Mouse (Mus musculus): ENCODE measurements at regions not wholly inside any gene's neighbourhood (a gene's known extent, or its start where the extent isn't known, plus 50 kb on each side); places are given as distances from the start of the nearest gene placed in this dataset.

DNA sequence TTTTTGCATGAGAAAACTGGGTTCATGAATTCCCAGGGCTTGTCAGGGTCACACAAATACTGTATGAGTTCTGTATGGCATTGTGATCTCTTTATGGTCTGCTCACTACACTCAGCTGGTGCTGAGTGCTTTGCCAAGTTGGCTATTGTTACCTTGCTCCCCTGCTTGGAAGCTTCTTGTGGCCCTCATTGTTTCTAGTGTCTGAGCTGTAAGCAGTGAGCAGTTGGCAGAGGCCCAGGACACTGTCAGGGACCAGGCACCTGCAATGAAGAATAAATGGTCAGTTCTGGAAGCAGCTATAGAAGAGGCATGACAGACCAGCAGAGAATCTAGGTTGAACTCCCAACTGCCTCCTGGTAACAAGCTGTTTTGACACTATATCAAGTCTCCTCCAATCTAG lies 677.4 kb downstream of the Nedd1 start:
- in situ Hi-C loops (cut with MboI; ENCODE audit: low pct_unique_long_range_greater_than_20kb in 1 of 2, low sequenced_read_pairs in 2 of 2, unreplicated experiment in 1 of 2), result no loop called here

DNA sequence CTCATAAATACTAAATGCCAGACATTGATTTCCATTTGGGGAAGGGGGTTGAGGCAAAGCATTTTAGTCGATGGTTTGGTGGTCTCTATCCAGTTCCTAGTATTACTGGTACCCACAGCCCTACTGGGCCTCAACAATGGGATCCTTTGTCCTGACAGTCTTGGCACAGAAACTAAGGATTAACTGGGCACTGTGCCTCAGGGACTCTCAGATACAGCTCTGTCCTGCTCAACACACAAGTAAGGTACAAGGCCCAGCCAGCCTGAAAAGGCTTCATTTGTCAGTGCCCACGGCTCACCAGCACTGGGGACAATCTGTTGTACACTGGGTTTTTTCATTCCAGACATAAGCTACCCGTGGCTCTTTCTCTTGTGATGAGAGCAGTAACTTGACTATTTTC lies 686.0 kb downstream of the Nedd1 start:
- in situ Hi-C loops (cut with MboI; ENCODE audit: low pct_unique_long_range_greater_than_20kb in 1 of 2, low sequenced_read_pairs in 2 of 2, unreplicated experiment in 1 of 2), result no loop called here

DNA sequence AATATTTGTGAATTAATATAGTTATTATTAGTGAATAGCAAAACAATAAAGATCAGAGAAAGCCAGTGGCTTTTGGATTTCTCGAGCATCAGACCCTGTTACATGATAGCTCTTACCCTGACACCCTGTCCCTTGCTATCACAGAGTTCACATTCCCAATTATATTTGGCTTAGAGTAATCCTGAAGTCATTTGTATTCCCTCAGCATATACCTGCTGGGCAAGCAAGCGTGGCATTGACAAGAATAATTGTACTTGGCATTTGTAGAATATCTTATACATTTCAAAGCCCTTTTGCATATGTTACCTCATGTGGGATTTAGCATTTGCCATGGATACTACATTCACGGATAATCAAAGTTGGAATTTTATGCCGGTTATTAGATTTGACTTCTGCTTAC lies 692.0 kb downstream of the Nedd1 start:
- in situ Hi-C loops (cut with MboI; ENCODE audit: low pct_unique_long_range_greater_than_20kb in 1 of 2, low sequenced_read_pairs in 2 of 2, unreplicated experiment in 1 of 2), result no loop called here

DNA sequence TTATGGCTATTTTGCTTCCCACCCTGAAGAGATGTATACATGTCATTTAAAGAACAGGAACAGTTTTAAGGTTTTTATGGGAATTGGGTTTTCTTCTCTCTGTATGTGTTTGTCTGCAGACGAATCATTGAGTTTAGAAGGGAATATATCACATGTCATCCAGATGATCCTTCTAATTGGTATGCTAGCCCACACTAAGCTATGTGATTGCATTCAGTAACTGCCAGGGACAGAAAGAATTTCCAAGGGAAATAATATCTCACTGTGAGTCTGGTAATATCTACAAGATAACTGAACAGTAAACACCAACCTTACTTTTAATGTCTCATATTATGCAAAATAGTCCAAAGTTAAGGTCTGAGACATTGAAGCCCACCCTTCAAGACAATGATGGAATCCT lies 698.0 kb downstream of the Nedd1 start:
- in situ Hi-C loops (cut with MboI; ENCODE audit: low pct_unique_long_range_greater_than_20kb in 1 of 2, low sequenced_read_pairs in 2 of 2, unreplicated experiment in 1 of 2), result no loop called here

DNA sequence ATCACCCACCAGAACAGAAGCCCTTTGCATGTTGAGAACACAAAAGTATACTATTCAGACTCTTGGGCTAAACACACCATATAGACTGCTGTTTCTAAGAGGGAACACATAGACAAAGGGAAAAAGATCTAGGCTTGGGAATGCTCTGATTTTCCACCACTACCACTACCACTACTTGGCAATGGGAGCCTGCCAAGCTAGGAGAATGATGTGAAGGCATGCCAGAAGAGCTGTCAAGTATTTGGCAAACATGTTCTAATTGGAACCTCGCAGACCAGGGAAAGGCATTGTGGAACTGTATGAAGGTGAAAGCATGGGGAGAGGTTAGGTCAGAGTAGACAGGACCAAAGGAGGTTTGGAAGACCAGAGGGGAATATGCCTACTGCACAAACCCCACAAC lies 701.2 kb downstream of the Nedd1 start:
- in situ Hi-C loops (cut with MboI; ENCODE audit: low pct_unique_long_range_greater_than_20kb in 1 of 2, low sequenced_read_pairs in 2 of 2, unreplicated experiment in 1 of 2), result no loop called here

DNA sequence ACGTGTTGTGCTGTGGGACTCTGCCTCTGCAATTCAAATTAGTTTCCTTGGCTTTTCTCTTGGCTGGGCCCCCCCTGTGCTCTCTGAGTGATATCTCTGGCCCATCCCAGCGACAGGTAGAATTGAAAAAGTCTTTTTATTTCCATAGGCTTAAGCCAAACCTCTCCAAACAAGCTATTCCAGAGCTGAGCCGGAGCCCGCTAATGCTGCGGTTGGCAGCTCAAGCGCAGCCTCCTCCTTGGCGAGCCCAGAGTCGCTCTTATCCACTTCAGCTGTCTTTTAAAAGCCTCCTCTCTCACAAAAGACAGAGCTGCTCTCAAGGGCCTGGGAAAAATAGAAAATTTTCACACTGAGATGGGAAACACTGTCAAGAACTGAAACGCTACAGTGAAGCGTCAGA lies 712.7 kb downstream of the Nedd1 start:
- in situ Hi-C loops (cut with MboI; ENCODE audit: low pct_unique_long_range_greater_than_20kb in 1 of 2, low sequenced_read_pairs in 2 of 2, unreplicated experiment in 1 of 2), result no loop called here

DNA sequence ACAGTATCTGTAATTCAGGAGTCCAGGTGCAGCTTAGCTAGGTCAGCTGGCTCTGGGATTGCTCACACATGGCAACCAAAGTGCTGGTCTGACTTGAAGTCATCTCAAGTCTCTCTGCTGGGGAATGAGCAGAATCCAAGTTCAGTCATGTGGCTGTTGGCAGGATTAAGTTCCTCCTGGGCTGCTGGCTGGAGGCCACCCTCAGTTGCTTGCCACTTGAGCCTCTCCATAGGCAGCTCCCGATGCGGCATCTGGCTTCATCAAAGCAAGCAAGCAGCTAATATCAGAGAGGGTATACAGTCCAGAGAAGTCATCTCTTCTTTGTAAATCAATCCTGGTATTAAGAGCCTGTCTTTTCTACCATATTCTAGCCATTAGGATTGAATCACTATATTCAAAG lies 714.3 kb downstream of the Nedd1 start:
- in situ Hi-C loops (cut with MboI; ENCODE audit: low pct_unique_long_range_greater_than_20kb in 1 of 2, low sequenced_read_pairs in 2 of 2, unreplicated experiment in 1 of 2), result no loop called here

DNA sequence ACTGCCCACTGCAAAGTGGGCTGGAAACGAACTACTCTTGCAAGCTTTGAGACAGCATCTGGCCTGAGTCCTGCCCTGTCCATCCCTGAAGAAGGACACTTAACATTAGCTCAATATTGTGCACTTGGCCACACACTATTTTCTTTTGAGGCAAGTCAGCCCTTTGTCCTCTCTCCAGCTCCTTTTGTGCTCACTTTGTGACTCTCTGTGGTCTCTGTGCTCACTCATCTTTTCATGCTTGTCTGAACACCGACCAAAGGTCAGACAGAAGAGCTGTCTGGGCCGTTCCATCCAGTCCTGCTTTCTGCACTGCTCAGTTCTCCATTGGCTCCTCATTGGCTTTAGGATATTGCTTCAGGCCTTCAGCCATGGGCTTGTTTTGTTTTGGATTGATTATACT lies 715.8 kb downstream of the Nedd1 start:
- in situ Hi-C loops (cut with MboI; ENCODE audit: low pct_unique_long_range_greater_than_20kb in 1 of 2, low sequenced_read_pairs in 2 of 2, unreplicated experiment in 1 of 2), result no loop called here

DNA sequence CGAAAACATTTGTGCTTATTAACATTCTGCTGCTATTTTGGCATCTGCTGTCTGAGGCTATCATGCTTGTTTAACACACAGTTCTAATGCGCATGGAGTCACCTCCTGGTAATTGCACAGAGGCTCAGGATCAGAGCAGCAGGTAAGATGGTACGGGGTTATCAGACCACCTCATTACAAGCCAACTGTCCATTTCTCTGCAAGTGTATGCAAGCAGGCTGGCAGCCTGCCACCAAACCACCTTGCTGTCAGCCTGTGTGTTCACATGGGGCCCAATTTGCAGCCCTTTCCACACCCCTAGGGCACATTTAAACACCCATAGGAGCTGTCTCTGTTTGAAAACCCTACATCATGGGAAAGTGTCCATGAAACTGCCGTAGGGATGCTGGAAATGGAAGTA lies 731.2 kb downstream of the Nedd1 start:
- in situ Hi-C loops (cut with MboI; ENCODE audit: low pct_unique_long_range_greater_than_20kb in 1 of 2, low sequenced_read_pairs in 2 of 2, unreplicated experiment in 1 of 2), result no loop called here

DNA sequence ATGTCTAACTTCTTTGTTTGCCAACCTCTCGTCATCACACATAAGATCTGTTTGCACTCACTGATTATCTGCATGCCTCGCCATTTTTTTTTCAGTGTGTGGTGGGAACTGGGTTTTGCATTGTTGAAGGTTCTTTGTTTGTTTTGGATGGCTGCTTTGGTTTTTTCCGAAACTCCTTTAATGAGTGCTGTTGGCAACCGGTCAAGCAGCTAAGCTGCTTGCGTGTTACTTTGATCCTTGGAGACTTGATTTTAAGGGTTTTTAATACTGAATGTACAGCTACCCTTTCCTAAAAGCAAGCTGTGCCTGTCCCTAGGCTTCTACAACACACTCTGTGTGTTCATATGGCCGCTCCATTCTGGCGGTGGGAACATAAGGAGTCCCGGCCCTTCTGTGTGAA lies 733.9 kb downstream of the Nedd1 start:
- in situ Hi-C loops (cut with MboI; ENCODE audit: low pct_unique_long_range_greater_than_20kb in 1 of 2, low sequenced_read_pairs in 2 of 2, unreplicated experiment in 1 of 2), result no loop called here

DNA sequence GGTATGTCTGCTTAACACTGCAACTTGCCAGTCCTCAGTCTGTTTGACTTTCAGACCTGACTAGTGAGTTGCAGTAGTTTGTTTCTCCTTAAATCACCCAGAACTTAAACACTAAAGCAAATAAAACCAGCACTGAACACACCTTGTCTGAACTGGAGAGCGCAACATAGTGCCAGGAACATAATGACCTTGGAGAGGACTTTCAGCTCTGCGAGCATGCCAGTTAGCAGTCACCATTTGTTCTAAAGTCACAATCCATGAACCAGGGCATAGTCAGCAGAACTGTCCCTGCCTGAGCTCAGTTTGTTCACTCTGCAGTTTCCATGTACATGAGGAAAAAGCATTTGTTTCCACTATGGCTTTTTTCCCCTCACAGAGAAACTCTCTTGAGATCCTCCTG lies 742.4 kb downstream of the Nedd1 start:
- in situ Hi-C loops (cut with MboI; ENCODE audit: low pct_unique_long_range_greater_than_20kb in 1 of 2, low sequenced_read_pairs in 2 of 2, unreplicated experiment in 1 of 2), result no loop called here

DNA sequence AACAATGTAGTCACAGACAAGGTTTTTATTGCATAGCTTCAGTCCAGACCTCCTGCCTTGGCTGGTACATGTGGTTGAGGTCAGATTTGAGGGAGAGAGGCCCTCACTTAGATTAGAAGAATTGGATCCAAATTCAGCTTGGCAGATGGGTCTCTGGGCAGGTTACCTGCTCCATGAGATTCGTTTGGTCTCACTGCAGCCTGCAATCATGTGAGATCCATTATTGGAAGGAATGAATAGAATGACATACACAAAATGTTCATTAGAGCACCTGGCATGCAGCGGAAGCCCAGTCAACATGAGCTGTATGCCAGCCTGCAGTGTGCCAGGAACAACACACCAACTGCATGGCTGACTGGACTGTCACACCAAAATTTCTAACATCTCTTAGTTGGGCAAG lies 750.3 kb downstream of the Nedd1 start:
- in situ Hi-C loops (cut with MboI; ENCODE audit: low pct_unique_long_range_greater_than_20kb in 1 of 2, low sequenced_read_pairs in 2 of 2, unreplicated experiment in 1 of 2), result no loop called here

DNA sequence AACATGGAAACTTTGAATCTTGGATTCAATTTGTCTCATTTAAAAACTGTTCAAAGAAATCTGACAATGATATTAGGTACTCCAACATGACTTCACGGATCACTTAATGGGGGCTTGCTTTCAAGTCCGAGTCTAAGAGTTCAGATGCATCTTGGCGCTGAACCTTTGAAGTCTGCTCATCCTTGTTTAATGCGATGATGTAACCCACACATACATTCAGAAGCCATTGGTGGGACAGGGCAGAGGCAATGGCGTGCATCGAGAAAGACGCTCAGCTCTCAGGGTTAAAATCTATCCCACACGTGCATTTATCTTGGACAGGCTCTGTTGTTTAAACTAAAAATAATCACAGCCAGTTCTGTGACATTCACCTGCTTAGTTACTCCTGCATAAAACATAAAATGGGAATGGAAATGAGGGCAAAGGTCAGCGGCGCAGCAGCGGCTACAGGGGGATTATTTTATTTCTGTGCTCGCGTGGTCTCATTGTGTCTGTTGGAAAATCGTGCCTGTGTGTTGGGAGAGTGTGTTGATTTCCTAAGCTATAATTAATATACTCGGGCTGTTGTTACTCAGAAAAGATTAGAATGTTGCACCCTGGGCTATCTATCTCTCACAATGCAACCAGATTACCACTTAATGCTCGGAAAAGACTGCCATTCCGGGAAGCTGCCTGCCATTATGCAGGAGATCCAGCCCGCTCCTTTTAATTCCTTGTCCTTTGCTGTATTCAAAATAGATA lies 754.5 kb downstream of the Nedd1 start:
- in situ Hi-C loops (cut with MboI; ENCODE audit: low pct_unique_long_range_greater_than_20kb in 1 of 2, low sequenced_read_pairs in 2 of 2, unreplicated experiment in 1 of 2), result no loop called here

DNA sequence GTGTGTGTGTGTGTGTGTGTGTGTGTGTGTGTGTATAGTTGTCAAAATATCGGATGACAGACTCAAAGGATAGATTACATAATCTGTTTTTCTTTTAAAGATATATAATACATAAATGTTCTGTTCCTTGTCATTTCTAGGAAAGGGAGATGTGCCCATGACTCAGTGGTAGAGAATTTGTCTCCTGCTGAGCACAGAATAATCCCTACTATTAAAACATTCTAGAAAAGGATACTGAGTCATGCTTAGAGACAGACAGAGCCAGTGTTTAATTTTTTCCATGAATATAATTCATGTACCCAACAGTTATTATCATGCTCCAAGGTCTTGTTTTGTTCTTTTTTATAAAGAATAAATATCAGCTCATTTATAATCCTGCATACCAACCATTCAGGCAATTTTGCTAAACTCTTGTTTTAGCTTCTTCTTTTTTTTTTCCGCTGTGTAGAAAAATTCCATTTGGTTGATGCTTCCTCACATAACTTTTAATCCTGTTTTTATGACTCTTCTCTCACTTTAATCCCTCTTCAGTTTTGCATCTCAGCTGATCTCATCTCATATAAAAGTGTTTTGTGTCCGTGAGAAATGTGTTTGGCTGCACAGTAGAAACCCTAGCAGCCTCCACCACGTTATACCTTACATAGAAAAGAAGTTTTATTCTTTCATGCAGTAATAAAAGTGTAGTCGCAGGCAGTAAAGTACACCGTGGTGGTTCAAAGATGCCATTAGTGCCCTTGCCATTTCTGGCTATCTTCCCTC lies 762.3 kb downstream of the Nedd1 start:
- in situ Hi-C loops (cut with MboI; ENCODE audit: low pct_unique_long_range_greater_than_20kb in 1 of 2, low sequenced_read_pairs in 2 of 2, unreplicated experiment in 1 of 2), result no loop called here

DNA sequence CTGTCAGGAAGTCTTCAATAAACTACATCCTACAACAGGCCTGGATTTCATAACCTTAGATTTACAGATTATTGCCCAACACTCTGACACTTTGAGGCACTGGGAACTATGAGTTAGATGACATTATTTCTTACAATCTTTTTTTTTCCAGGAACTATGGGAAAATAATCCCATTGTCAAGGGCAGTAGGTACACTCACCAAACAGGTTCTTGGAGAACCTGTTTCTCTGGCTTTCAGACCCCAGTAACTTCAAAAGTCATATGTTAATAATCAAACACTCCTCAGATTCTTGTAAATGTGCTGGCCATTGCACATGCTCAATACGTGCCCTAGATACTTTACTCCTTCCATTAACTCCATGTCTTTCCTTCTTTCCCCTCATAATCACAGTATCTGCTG lies 769.1 kb downstream of the Nedd1 start:
- in situ Hi-C loops (cut with MboI; ENCODE audit: low pct_unique_long_range_greater_than_20kb in 1 of 2, low sequenced_read_pairs in 2 of 2, unreplicated experiment in 1 of 2), result no loop called here

DNA sequence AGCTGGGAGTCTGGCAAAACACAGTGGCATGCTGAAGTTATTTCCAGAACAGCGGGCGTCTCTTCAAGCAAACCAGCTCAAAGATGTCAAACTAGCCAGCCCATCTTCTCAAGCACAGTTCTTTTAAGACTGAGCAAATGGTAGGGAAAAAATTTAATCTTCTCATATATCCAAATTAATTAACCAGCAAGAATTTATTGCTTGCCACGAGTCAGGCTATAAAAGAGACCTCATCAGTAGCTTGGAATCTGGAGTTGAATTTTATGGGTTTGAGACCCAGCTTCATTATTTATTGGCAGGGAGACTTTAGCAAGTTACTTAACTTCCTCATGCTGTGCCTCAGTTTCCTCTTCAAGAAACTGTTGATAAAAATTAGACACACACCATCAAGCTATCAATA lies 742.5 kb upstream of the Tmpo start:
- in situ Hi-C loops (cut with MboI; ENCODE audit: low pct_unique_long_range_greater_than_20kb in 1 of 2, low sequenced_read_pairs in 2 of 2, unreplicated experiment in 1 of 2), result no loop called here

DNA sequence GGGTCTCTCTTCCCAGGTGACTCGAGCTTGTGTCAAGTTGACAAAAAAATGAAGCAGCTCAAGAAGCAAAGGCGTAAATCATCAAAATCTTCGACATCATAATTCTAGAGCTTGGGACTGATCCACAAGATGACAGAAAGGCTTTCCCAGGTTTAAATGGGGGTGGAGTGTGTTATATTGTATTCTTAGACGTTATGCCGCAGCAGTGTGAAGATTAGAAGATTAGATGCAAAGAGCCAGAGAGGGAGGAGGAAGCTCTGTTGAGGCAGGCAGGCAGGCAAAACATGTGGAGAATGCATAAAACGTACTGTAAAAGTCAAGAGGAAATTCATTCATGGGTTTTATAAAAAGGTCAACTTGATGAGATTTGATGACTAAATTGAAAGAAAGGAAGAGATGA lies 708.7 kb upstream of the Tmpo start:
- in situ Hi-C loops (cut with MboI; ENCODE audit: low pct_unique_long_range_greater_than_20kb in 1 of 2, low sequenced_read_pairs in 2 of 2, unreplicated experiment in 1 of 2), result loop anchor here in 1 of 2 experiments (25.0 kb wide), 1 partner anchor 1122 kb away; no protein-coding TSS in a partner anchor

DNA sequence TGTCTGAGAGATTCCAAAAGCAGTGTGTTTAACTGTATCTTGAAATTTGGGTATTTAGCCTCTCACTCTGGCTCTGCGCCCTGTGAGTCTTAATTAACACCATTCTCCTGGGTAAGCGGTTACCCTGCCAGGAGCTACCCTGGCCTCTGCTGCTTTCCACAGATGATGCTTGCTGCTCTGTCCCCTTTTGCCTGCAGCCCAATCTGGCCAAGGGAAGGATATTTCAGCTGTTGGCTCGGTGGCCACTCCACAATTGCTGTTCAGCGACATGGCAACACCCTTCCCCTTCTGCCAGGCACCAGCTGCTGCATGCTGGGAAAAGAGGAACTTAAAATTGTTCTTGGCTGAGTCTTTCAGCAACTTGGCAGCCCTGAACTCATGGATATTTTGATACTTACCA lies 707.4 kb upstream of the Tmpo start:
- in situ Hi-C loops (cut with MboI; ENCODE audit: low pct_unique_long_range_greater_than_20kb in 1 of 2, low sequenced_read_pairs in 2 of 2, unreplicated experiment in 1 of 2), result loop anchor here in 1 of 2 experiments (25.0 kb wide), 1 partner anchor 1124 kb away; no protein-coding TSS in a partner anchor

DNA sequence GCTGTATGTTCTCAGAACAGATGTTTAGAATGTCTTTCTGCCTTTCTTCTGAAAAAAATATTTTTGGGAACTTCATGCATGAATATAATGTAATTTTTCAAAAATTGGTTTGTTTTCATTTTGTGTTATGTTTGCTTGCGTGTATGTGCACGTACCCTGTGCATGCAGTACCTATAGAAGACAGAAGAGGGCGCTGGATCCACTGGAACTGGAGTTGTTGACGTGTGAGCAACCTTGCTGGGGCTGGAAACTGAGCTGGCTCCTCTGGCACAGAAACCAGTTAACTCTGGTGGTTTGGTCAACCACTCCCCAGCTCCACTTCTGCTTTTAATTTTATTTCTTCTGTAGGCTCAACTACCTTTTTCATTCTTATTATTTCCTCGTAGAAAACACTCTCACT lies 702.0 kb upstream of the Tmpo start:
- in situ Hi-C loops (cut with MboI; ENCODE audit: low pct_unique_long_range_greater_than_20kb in 1 of 2, low sequenced_read_pairs in 2 of 2, unreplicated experiment in 1 of 2), result loop anchor here in 1 of 2 experiments (25.0 kb wide), 1 partner anchor 1129 kb away; no protein-coding TSS in a partner anchor

DNA sequence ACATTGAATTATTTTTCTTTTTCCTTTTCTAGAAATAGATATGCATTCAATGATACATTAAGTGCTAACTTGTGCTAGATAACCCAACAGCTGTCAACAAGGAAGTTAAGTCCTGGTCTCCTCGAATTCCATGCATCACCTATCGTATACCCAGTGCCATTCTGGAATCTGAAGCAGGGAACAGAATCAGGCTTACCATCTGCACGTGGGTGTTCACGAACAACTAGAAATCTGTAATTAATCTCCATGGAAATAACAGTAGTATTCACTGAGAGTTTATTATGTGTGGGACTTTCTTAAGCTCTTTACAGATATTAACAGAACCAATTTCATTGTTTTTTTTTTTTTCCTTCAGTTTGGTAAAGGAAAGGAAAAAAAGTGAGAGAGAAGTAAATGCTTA lies 701.4 kb upstream of the Tmpo start:
- in situ Hi-C loops (cut with MboI; ENCODE audit: low pct_unique_long_range_greater_than_20kb in 1 of 2, low sequenced_read_pairs in 2 of 2, unreplicated experiment in 1 of 2), result loop anchor here in 1 of 2 experiments (25.0 kb wide), 1 partner anchor 1130 kb away; no protein-coding TSS in a partner anchor
